Mouse (Mus musculus) neural tube, embryonic 14.5 days (tissue): ENCODE measurements around the gene Olfr1449. TPM values are rescaled to one million over a fixed set of nuclear protein-coding genes. Genes with fewer than 3 reads are reported as not detected.
"Not testable (repeated sequence)": the region's sequence is repeated elsewhere in the genome, so short reads cannot be mapped to it uniquely, and the experiment has no call there.

Source experiments
- ATAC-seq: fragments of 200-750 bp; cut with Nextera tagmentation; 2 replicates; pipeline ENCODE4 v1.8.0; 2017; ENCODE audit warnings: low read depth, mild to moderate bottlenecking, moderate TSS enrichment, moderate library complexity
- H3K27ac ChIP-seq: fragments of 300-500 bp; sonication (generic); 2 replicates; pipeline ENCODE4 v1.5.1; 2014; ENCODE audit warnings: low read depth, mild to moderate bottlenecking, control low read depth, low read length, moderate library complexity, mixed read lengths
- H3K27me3 ChIP-seq: fragments of 300-500 bp; sonication (generic); 2 replicates; pipeline ENCODE4 v1.6.1; 2014; ENCODE audit warnings: low read length; ENCODE audit not compliant: control insufficient read depth, insufficient read depth
- H3K36me3 ChIP-seq: fragments of 300-500 bp; sonication (generic); 2 replicates; pipeline ENCODE4 v1.6.1; 2014; ENCODE audit warnings: low read length, mixed read lengths; ENCODE audit not compliant: control insufficient read depth, insufficient read depth
- H3K4me1 ChIP-seq: fragments of 300-500 bp; sonication (generic); 2 replicates; pipeline ENCODE4 v1.6.1; 2014; ENCODE audit warnings: low read length; ENCODE audit not compliant: control insufficient read depth, insufficient read depth
- H3K4me2 ChIP-seq: fragments of 300-500 bp; sonication (generic); 2 replicates; pipeline ENCODE4 v1.6.1; 2014; ENCODE audit warnings: mild to moderate bottlenecking, low read depth, low read length, control low read depth
- H3K4me3 ChIP-seq: fragments of 300-500 bp; sonication (generic); 2 replicates; pipeline ENCODE4 v1.5.1; 2014; ENCODE audit warnings: low read depth, low read length, control low read depth, mixed read lengths
- H3K9ac ChIP-seq: fragments of 300-500 bp; sonication (generic); replicated peaks from 2 replicates; pipeline ENCODE4 v1.6.1; 2014; ENCODE audit warnings: low read depth, mild to moderate bottlenecking, control low read depth, low read length, mixed read lengths
- H3K9me3 ChIP-seq: fragments of 300-500 bp; sonication (generic); 2 replicates; pipeline ENCODE4 v1.6.1; 2016; ENCODE audit warnings: low read length; ENCODE audit not compliant: control insufficient read depth
- WGBS: fragments of 180-500 bp; shearing (Covaris S2); extraction: QIAGEN DNeasy Blood & Tissue Kit; methylation state at CpG from one replicate; pipeline ENCODE4 v1.1.7; 2014; 5-methylcytosine and 5-hydroxymethylcytosine counted together
- polyA plus RNA-seq: library from polyadenylated mRNA; unstranded; fragments of >200 nt; fragmentation: Nextera tagmentation; extraction: Ambion mirVana; gene quantifications from 2 replicates; pipeline ENCODE4 v1.2.1, GENCODE M21; 2014

Olfr1449 gene
- polyA plus RNA-seq, result not detected in 2 replicates

DNA sequence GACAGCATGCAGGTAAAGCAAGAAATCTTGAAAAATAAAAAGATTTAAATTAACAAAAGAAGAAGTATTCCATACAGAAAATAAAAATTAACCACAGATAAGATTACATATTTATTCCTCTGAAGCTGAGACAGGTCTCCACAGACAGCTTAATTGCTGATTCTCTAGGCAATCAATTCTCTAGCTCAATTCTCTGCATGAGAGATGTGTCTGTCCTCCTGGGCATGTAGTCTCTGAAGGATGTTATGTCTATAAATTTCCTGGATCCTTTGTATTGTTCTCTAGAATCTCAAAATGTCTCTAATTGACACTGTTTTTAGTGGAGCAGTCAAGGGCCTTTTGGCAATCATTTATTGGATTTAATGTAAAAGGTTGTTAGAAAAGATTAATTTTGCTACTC, at the start of gene Olfr1449:
Olfr1449 (plus strand) TSS at position 301 of the 400 bp plus-strand sequence.
- Histone ChIP-seq H3K9ac (no peak within 1 kb of the TSS), H3K36me3 (no peaks in the 10 kb centered on the region)
- ATAC-seq, result no peak

DNA sequence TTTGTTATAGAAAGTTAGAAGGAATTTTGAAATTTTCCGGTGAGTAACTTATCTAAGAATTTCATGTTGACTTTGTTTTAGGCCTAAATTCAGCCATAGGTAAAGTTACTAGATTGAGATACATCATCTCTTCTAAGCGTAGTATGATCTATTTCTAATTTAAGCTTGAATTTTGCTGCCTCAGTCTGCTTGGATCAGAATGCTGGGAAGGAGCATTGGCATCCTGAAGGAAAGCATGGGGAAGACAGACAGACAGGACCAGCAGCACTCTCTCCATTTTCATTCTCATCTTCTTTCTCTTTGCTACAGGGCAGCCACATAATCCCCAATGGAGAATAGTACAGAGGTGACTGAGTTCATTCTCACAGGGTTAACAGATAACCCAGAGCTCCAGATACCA, 47.1 kb upstream of the Olfr1449 start, which contains the start of gene Olfr1445:
Olfr1445 (plus strand) TSS at position 301 of the 400 bp plus-strand sequence.
- H3K4me3 ChIP-seq, result no peak within 1 kb of the TSS
- H3K9ac ChIP-seq, result no peak within 1 kb of the TSS
- H3K27ac ChIP-seq, result no peak within 1 kb of the TSS
- H3K4me2 ChIP-seq, result no peak within 1 kb of the TSS
- no peaks in the 10 kb centered on the region for H3K36me3 ChIP-seq
- WGBS, result 93% methylated on average over 2 of the region's 2 CpGs
- no peaks in the 10 kb centered on the region for H3K27me3 ChIP-seq
- no peak for ATAC-seq
- no peaks in the 10 kb centered on the region for H3K4me1 ChIP-seq
- no peaks in the 10 kb centered on the region for H3K9me3 ChIP-seq

More for the DNA sequence above, at the start of gene Olfr1449:
- Histone ChIP-seq H3K27me3 (no peaks in the 10 kb centered on the region), H3K4me2 (no peak within 1 kb of the TSS), H3K4me3 (no peak within 1 kb of the TSS), H3K27ac (no peak within 1 kb of the TSS), H3K4me1 (no peaks in the 10 kb centered on the region), H3K9me3 (no peaks in the 10 kb centered on the region)

DNA sequence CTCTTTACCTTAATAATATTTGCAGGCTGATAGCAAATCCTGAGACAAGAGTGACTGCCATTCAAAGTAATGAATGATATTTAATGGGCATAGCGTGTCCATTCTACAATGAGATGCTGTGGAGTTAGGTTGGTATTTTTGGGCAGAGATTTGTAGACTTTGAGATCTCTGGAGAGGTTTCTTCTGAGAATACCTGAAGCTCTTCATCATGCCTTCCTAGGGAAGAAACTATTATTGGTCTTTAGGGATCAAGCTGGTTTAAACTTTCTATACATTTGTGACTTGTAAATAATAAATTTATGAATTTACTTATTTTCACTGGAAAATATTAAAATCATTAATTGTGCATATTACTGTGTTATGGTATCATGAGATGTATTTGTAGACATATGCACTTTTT, 37.2 kb upstream of the Olfr1449 start, which contains the start of gene Olfr1446:
Olfr1446 (minus strand) TSS at position 101 of the 400 bp plus-strand sequence.
- no peak for ATAC-seq
- no peaks in the 10 kb centered on the region for H3K4me1 ChIP-seq
- no peak within 1 kb of the TSS for H3K4me3 ChIP-seq
- H3K27ac ChIP-seq, result no peak within 1 kb of the TSS
- no peaks in the 10 kb centered on the region for H3K27me3 ChIP-seq
- no peak within 1 kb of the TSS for H3K4me2 ChIP-seq
- no peak within 1 kb of the TSS for H3K9ac ChIP-seq
- 75% methylated on average over 1 of the region's 1 CpGs for WGBS
- no peaks in the 10 kb centered on the region for H3K9me3 ChIP-seq
- H3K36me3 ChIP-seq, result no peaks in the 10 kb centered on the region

DNA sequence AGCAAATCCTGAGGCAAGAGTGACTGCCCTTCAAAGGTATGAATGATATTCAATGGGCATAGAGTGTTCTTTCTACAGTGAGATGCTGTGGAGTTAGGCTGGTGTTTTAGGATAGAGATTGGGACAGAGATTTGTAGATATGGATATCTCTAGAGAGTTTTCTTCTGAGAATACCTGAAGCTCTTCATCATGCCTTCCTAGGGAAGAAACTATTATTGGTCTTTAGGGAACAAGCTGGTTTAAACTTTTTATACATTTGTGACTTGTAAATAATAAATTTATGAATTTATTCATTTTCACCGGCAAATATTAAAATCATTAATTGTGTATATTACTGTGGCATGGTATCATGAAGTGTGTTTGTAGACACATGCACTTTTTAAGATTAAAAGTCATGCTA, 27.0 kb upstream of the Olfr1449 start, which contains the start of gene Olfr1447:
Olfr1447 (minus strand) TSS at position 101 of the 400 bp plus-strand sequence.
- H3K36me3 ChIP-seq, result no peaks in the 10 kb centered on the region
- no peak within 1 kb of the TSS for H3K4me2 ChIP-seq
- H3K4me3 ChIP-seq, result no peak within 1 kb of the TSS
- no peaks in the 10 kb centered on the region for H3K4me1 ChIP-seq
- 95% methylated on average over 1 of the region's 1 CpGs for WGBS
- H3K27ac ChIP-seq, result no peak within 1 kb of the TSS
- ATAC-seq, result no peak
- H3K9ac ChIP-seq, result no peak within 1 kb of the TSS
- H3K9me3 ChIP-seq, result no peaks in the 10 kb centered on the region
- H3K27me3 ChIP-seq, result no peaks in the 10 kb centered on the region

DNA sequence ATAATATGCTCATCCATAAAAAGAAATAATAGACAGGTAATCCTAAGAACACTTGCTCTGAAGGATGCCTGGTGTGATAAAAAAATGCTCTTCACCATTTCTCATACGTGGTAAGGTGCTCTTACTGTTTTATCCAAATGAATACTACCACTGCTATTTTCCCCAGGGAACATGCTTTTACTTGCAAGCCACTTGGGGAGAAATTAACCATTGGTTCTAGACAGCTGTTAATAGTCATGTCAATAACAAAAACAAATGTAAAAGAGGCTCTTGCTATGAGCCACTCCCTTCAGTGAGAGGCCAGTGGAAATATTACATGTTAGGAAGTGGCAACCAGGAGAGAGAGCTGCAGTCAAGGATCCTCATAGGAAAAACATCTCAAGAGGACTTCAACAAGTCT, 6.3 kb upstream of the Olfr1449 start, which contains the start of gene Olfr1448:
Olfr1448 (minus strand) TSS at position 101 of the 400 bp plus-strand sequence.
- H3K9me3 ChIP-seq, result no peaks in the 10 kb centered on the region

DNA sequence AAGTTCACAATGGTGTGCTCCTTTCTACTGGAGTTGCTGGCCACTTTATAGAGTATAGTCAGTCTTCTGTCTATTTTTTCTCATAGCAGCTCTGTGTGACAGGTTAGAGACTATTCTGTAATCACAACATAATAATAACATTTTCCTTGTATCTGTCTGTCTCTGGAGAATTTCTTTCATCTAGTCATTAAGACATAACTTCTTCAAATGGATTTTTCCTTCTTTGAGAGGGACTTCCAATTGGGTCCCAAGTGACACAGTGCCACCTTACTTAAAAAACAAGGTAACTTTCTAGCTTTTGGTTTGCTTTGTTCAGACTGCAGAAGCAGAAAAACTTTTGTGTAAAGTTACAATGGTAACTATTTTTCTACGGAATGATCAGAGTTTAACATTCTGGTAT, 19.3 kb downstream of the Olfr1449 start, which contains the start of gene Olfr1450:
Olfr1450 (plus strand) TSS at position 301 of the 400 bp plus-strand sequence.
- Histone ChIP-seq H3K27ac (no peak within 1 kb of the TSS), H3K4me2 (no peak within 1 kb of the TSS), H3K9me3 (0 out of 2 replicates have a peak, but pooled peaks cover 3% of the 10 kb centered on the region), H3K9ac (no peak within 1 kb of the TSS), H3K27me3 (no peaks in the 10 kb centered on the region), H3K4me3 (no peak within 1 kb of the TSS), H3K4me1 (no peaks in the 10 kb centered on the region), H3K36me3 (no peaks in the 10 kb centered on the region)
- WGBS, result 92% methylated on average over 1 of the region's 1 CpGs
- no peak for ATAC-seq

More for the DNA sequence above, 6.3 kb upstream of the Olfr1449 start, which contains the start of gene Olfr1448:
- Histone ChIP-seq H3K36me3 (no peaks in the 10 kb centered on the region), H3K4me1 (no peaks in the 10 kb centered on the region), H3K9ac (no peak within 1 kb of the TSS), H3K4me2 (no peak within 1 kb of the TSS), H3K27ac (no peak within 1 kb of the TSS), H3K27me3 (no peaks in the 10 kb centered on the region), H3K4me3 (no peak within 1 kb of the TSS)
- 77% methylated on average over 1 of the region's 1 CpGs for WGBS
- no peak for ATAC-seq

DNA sequence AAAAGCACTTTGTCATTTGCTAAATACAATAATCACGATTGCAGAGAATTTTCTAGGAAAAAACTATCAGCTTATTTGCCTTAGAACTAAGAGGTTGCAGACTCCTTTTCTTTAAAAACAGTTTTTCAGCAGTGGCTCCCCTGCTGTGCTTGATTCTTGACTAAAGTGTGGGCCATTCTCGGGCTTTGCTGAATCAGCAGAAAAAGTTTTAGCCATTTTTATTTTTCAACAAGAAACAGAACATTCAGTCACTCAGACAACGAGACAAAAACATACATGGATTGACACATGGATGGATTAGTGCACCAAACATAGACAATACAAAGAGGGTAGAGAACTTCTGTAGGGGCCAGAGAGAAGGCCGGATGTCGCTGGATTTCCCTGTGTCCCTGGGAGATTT, 39.4 kb downstream of the Olfr1449 start:
- 88% methylated on average over 5 of the region's 5 CpGs for WGBS

More for the DNA sequence above, 39.4 kb downstream of the Olfr1449 start:
- not testable (repeated sequence) for H3K9me3 ChIP-seq, H3K27me3 ChIP-seq, H3K27ac ChIP-seq, H3K4me3 ChIP-seq, H3K9ac ChIP-seq, H3K4me1 ChIP-seq, H3K4me2 ChIP-seq, ATAC-seq, H3K36me3 ChIP-seq

Other genes with a start within 250 kb of the Olfr1449 start
- not detected in 2 replicates for gene Keg1, start 235.1 kb upstream of the Olfr1449 start, polyA plus RNA-seq
- 0.42 and 1.3 TPM in 2 replicates for gene Cntf, start 165.2 kb upstream of the Olfr1449 start, polyA plus RNA-seq
- 9.1 and 11.7 TPM in 2 replicates for gene Zfp91, start 134.7 kb upstream of the Olfr1449 start, polyA plus RNA-seq
- gene Lpxn, start 134.6 kb upstream of the Olfr1449 start, polyA plus RNA-seq, result 0.75 and 1.6 TPM in 2 replicates
- not detected in 2 replicates for gene Gm5244, start 84.2 kb upstream of the Olfr1449 start, polyA plus RNA-seq
- not detected in 2 replicates for gene Olfr1444, start 73.6 kb upstream of the Olfr1449 start, polyA plus RNA-seq
- gene Olfr1445, start 47.0 kb upstream of the Olfr1449 start, polyA plus RNA-seq, result not detected in 2 replicates
- gene Olfr1446, start 37.3 kb upstream of the Olfr1449 start, polyA plus RNA-seq, result not detected in 2 replicates
- gene Olfr1447, start 27.1 kb upstream of the Olfr1449 start, polyA plus RNA-seq, result not detected in 2 replicates
- gene Olfr1448, start 6.4 kb upstream of the Olfr1449 start, polyA plus RNA-seq, result not detected in 2 replicates
- gene Olfr1450, start 19.4 kb downstream of the Olfr1449 start, polyA plus RNA-seq, result not detected in 2 replicates
- gene Olfr1451, start 64.2 kb downstream of the Olfr1449 start, polyA plus RNA-seq, result not detected in 2 replicates
- gene Olfr1453, start 97.5 kb downstream of the Olfr1449 start, polyA plus RNA-seq, result not detected in 2 replicates
- gene Olfr1454, start 129.8 kb downstream of the Olfr1449 start, polyA plus RNA-seq, result not detected in 2 replicates
- not detected in 2 replicates for gene Olfr1457, start 167.1 kb downstream of the Olfr1449 start, polyA plus RNA-seq
- not detected in 2 replicates for gene Olfr1458, start 175.9 kb downstream of the Olfr1449 start, polyA plus RNA-seq
- not detected in 2 replicates for gene Olfr1459, start 218.7 kb downstream of the Olfr1449 start, polyA plus RNA-seq
- gene Olfr1461, start 232.2 kb downstream of the Olfr1449 start, polyA plus RNA-seq, result not detected in 2 replicates